Mouse (Mus musculus) sigmoid colon, adult 10 weeks (tissue): ENCODE data around the gene Tead2. TPM values are rescaled to one million over a fixed set of nuclear protein-coding genes. Genes with fewer than 3 reads are reported as not detected.

ENCODE experiments used
- polyA plus RNA-seq: library from polyadenylated mRNA; stranded (reverse); fragments of 350-450 nt; fragmentation: Illumina TruSeq; extraction: RNeasy Lipid Tissue Mini Kit (QIAGEN cat#74804); gene quantifications from one replicate; pipeline ENCODE4 v1.2.3, GENCODE M21; 2014; ENCODE audit warnings: low read depth, low replicate concordance

Tead2 gene
- 1.1 TPM for polyA plus RNA-seq

DNA sequence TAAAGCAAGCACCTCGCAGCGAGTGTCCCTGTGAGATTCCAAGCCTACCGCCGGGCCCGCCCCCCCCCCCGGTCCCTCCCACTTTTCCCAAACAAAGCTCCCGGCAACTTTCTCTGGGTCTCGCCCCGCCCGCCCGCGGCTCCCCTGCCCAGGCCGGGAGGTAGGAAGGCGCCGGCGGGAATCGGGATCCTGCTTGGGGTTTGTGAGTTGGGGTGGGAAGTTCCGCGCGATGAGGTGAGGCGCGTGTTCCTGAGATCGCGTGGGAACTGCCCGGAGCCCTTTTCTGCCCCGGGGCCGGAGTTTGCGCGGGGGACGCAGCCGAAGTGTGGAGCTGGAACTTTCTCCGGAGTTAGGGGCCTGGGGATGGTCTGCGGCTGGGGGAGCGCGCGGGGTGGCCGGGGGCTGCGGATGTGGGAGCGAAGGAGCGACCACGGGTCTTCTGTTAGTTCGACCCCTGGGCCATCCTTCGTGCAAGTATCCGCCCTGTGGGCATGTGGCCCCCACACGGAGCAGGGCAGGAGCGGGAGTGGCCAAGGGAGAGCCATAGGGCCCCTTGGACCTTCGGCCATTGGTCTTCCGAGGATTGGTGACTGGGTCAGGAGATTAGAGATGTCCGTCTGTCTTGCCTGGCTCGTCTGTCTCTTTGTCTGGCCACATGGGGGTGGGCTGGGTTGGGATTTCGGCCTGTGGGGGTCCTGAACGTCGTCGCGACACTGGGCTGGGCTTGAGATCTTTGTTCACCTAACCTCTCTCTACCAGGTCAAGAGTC is at the start of gene Tead2:
Tead2 (plus strand) TSS at position 81 of the 769 bp plus-strand sequence.

GRCm38 (mm10) chr7:45179469-45179868 is 36.1 kb upstream of the Tead2 start, which contains the start of gene Gfy:
TSS of gene Gfy (minus strand) at chr7:45179569.

DNA sequence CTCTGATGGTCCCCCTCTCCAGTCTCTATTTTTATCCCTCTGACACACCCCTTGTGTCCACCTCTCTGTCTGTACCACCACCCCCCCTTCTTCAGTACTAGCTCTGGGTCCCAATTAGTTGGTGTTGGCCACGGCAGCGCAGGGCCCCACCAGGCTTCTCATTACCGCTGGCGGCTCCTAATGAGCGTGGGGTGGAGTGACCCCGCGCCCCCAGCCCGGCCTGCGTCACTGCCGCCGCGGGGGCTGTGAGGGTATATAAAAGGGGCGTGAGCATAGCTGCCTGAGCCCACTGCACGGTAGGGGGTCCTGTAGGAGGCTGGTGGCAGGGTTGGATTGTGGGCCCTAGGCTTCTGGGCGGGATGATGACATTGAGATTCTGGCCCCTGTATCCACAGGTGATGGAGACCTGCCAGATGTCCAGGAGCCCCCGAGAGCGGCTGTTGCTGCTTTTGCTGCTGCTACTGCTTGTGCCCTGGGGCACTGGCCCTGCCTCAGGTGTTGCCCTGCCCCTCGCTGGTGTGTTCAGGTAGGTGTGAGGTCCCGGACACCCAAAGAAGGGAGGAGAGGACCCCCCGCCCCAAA is 34.6 kb upstream of the Tead2 start, which contains the start of gene Pth2:
Pth2 (plus strand) TSS at position 100 of the 582 bp plus-strand sequence.

DNA sequence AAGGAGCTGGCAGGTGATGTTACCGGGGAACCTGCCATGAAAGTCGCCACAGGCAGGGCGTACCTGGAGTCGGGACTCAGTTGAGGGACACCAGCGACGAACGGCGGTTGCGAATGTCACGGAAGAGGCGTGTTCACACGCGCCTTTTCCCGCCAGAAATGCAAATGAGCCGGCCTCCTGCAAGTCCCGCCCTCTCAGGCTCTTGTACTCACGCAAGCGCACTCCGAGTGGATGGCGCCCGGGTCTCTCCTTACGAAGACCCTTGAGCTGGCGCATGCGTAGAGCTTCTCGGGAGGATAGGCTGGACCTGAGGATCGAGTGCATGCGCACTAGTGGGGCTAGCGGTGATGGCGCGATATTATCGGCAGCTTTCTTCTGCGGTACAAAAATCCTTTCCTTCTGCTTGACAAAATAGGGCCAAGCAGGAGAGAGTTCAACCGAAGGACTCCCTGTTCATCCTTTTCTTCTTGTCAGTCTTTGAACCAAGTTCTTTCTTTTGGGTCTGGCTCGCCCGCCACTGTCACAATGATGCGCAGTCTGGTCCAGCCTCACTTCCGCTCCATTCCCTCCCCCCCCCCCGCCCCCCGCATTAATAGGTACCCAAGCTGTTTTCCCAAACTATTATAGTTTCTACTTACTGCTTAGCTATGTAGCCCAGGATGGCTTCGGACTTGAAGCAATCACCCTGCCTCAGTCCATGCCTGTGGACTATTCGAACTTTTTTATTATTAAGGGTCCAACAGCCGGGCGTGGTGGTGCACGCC is 11.0 kb upstream of the Tead2 start, which contains the start of gene Ccdc155:
Ccdc155 (minus strand) TSS at position 513 of the 764 bp plus-strand sequence.

GRCm38 (mm10) chr7:45211851-45212251 is 3.7 kb upstream of the Tead2 start, which contains the start of gene Dkkl1:
TSS of gene Dkkl1 (minus strand) at chr7:45212147.

GRCm38 (mm10) chr7:45238723-45239496 is 23.4 kb downstream of the Tead2 start, which contains the start of gene Cd37:
TSS of gene Cd37 (minus strand) at chr7:45239115.

GRCm38 (mm10) chr7:45240633-45241388 is 25.3 kb downstream of the Tead2 start, which contains the start of gene Slc6a16:
TSS of gene Slc6a16 (plus strand) at chr7:45241085.

DNA sequence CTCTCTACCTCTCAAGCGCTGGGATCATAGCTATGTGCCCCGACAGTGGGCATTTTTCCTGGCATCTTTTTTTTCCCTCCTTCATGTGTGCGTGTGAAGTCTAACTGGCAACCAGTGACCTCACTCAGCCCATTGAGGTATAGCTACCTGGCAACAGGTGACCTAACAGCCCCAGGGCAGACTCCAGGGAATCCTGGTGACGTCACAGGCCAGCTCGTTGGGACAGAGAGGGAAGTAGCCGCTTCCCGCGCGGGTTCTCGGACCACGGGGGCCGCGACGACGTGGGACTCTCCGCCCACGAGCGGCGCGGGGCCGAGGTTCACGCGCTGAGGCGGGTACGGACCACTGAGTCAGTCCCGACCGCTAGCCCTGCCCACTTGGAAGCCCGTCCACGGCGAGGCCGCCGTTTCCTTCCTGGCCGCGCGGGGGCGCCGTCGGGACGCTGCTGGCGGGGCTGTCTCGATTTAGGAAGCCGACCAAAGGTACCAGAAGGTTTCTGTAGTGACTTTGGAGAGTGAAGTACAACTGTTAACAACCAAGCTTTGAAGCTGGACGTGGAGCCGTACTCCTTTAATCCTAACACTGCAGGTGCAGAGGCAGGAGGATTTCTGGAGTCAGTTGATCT is 61.7 kb downstream of the Tead2 start, which contains the start of gene Slc6a21:
Slc6a21 (plus strand) TSS at position 378 of the 625 bp plus-strand sequence.

Other genes with a start within 250 kb of the Tead2 start
- 0.44 TPM for gene Cpt1c, start 240.9 kb upstream of the Tead2 start, polyA plus RNA-seq
- 3.3 TPM for gene Prmt1, start 229.2 kb upstream of the Tead2 start, polyA plus RNA-seq
- gene Irf3, start 218.1 kb upstream of the Tead2 start, polyA plus RNA-seq, result 24.0 TPM
- gene Bcl2l12, start 217.0 kb upstream of the Tead2 start, polyA plus RNA-seq, result 0.76 TPM
- 6.3 TPM for gene Scaf1, start 199.4 kb upstream of the Tead2 start, polyA plus RNA-seq
- 3.2 TPM for gene Rras, start 197.8 kb upstream of the Tead2 start, polyA plus RNA-seq
- 0.22 TPM for gene Prr12, start 162.9 kb upstream of the Tead2 start, polyA plus RNA-seq
- gene Nosip, start 153.3 kb upstream of the Tead2 start, polyA plus RNA-seq, result 6.3 TPM
- gene Prrg2, start 153.1 kb upstream of the Tead2 start, polyA plus RNA-seq, result 10.9 TPM
- gene Rcn3, start 123.5 kb upstream of the Tead2 start, polyA plus RNA-seq, result not detected
- 8.9 TPM for gene Fcgrt, start 111.9 kb upstream of the Tead2 start, polyA plus RNA-seq
- 378 TPM for gene Rps11, start 91.3 kb upstream of the Tead2 start, polyA plus RNA-seq
- gene Rpl13a, start 87.0 kb upstream of the Tead2 start, polyA plus RNA-seq, result 519 TPM
- not detected for gene Gm45713, start 79.5 kb upstream of the Tead2 start, polyA plus RNA-seq
- gene Flt3l, start 79.3 kb upstream of the Tead2 start, polyA plus RNA-seq, result 14.4 TPM
- 1.2 TPM for gene Pih1d1, start 61.5 kb upstream of the Tead2 start, polyA plus RNA-seq
- 12.3 TPM for gene Aldh16a1, start 61.2 kb upstream of the Tead2 start, polyA plus RNA-seq
- not detected for gene Slc17a7, start 51.8 kb upstream of the Tead2 start, polyA plus RNA-seq
- not detected for gene Gfy, start 36.2 kb upstream of the Tead2 start, polyA plus RNA-seq
- gene Pth2, start 34.8 kb upstream of the Tead2 start, polyA plus RNA-seq, result not detected
- gene Ccdc155, start 10.9 kb upstream of the Tead2 start, polyA plus RNA-seq, result not detected
- not detected for gene Dkkl1, start 3.6 kb upstream of the Tead2 start, polyA plus RNA-seq
- gene Cd37, start 23.4 kb downstream of the Tead2 start, polyA plus RNA-seq, result 3.6 TPM
- not detected for gene Slc6a16, start 25.3 kb downstream of the Tead2 start, polyA plus RNA-seq
- gene Slc6a21, start 61.8 kb downstream of the Tead2 start, polyA plus RNA-seq, result not detected
- gene Trpm4, start 118.0 kb downstream of the Tead2 start, polyA plus RNA-seq, result 8.2 TPM
- gene Hrc, start 119.5 kb downstream of the Tead2 start, polyA plus RNA-seq, result 0.28 TPM
- 0.41 TPM for gene Ppfia3, start 151.3 kb downstream of the Tead2 start, polyA plus RNA-seq
- gene Lin7b, start 154.8 kb downstream of the Tead2 start, polyA plus RNA-seq, result not detected
- gene Snrnp70, start 180.0 kb downstream of the Tead2 start, polyA plus RNA-seq, result 119 TPM
- not detected for gene Kcna7, start 189.9 kb downstream of the Tead2 start, polyA plus RNA-seq
- gene Ntf5, start 197.9 kb downstream of the Tead2 start, polyA plus RNA-seq, result not detected
- gene Lhb, start 205.1 kb downstream of the Tead2 start, polyA plus RNA-seq, result not detected
- 2.6 TPM for gene Gys1, start 219.1 kb downstream of the Tead2 start, polyA plus RNA-seq
- gene Ruvbl2, start 222.3 kb downstream of the Tead2 start, polyA plus RNA-seq, result 0.63 TPM
- 3.0 TPM for gene Ftl1, start 244.1 kb downstream of the Tead2 start, polyA plus RNA-seq